Mouse (Mus musculus) erythroblast, embryonic 14.5 days (primary cell): ENCODE measurements around the gene Arhgef28.

Experiments used
- GATA1 ChIP-seq: IDR thresholded peaks from 2 replicates; pipeline ENCODE4 v1.6.1; 2012; ENCODE audit warnings: low read length, inconsistent platforms, mixed read lengths
- TAL1 ChIP-seq: IDR thresholded peaks from 3 replicates; pipeline ENCODE4 v1.6.1; 2012; ENCODE audit warnings: low read length, inconsistent platforms, mixed read lengths

GRCm38 (mm10) chr13:98117566-98118254 is 88.5 kb downstream of the Arhgef28 start:
- TF ChIP-seq GATA1 (no peak), TAL1 (no peak)
